Mouse (Mus musculus) gastrocnemius, adult 2 months (tissue): ENCODE measurements at regions not wholly inside any gene's neighbourhood (a gene's known extent, or its start where the extent isn't known, plus 50 kb on each side); places are given as distances from the start of the nearest gene placed in this dataset.

ENCODE experiments used
- DNase-seq: peaks from one replicate; pipeline ENCODE4 v3.0.0; 2022
- H3K27ac ChIP-seq: fragments of 200-600 bp; 2 replicates; pipeline ENCODE4 v1.8.1; 2022; ENCODE audit warnings: mild to moderate bottlenecking
- H3K4me3 ChIP-seq: fragments of 200-600 bp; 2 replicates; pipeline ENCODE4 v1.8.1; 2022; ENCODE audit warnings: mild to moderate bottlenecking, moderate library complexity
- CTCF ChIP-seq: fragments of 200-600 bp; IDR thresholded peaks from 2 replicates; pipeline ENCODE4 v1.8.1; 2022; ENCODE audit warnings: antibody characterized with exemption, mild to moderate bottlenecking, moderate library complexity
- intact Hi-C: fragments of 180-260 bp; cut with DNase I; formaldehyde crosslinking; loops from one replicate; pipeline ENCODE4 v1.15.1; 2025

DNA sequence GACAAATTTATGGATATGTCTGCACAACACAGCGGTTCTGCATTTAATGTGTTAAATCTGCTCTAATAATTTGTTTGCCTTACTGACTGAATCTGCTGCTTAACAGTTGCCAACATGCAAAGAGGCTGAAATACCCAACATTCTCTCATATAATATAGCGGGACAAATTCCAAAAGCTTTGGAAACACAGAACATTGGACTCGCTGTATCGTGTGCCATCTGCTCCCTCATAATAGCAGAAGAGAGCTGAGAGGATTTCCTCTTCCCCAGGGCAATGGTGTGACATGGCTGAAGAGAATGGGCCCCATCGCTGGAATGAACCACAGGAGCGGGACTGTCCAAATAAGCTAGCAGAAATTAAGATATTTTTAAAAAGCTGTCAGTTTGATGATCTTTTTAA is 475.9 kb downstream of the Trim52 start:
- Histone ChIP-seq H3K4me3 (no peak overlapping the region), H3K27ac (no peak overlapping the region)
- DNase-seq = no peak
- TF ChIP-seq CTCF = no peak
- intact Hi-C loops = no loop called here

GRCm38 (mm10) chr14:106593352-106593751 is 487.4 kb downstream of the Trim52 start:
- H3K27ac ChIP-seq = no peak overlapping the region
- no peak for DNase-seq
- no peak for TF ChIP-seq CTCF
- intact Hi-C loops = no loop called here
- H3K4me3 ChIP-seq = no peak overlapping the region

- H3K4me3 ChIP-seq = no peak overlapping the region
- no peak overlapping the region for H3K27ac ChIP-seq
These were observed 488.0 kb downstream of the Trim52 start for GRCm38 (mm10) chr14:106593980-106594379.

GRCm38 (mm10) chr14:106607041-106607440 is 501.0 kb downstream of the Trim52 start:
- DNase-seq = no peak
- peak; percentile 64 for TF ChIP-seq CTCF
- intact Hi-C loops = no loop called here
- no peak overlapping the region for H3K27ac ChIP-seq
- H3K4me3 ChIP-seq = no peak overlapping the region

More at GRCm38 (mm10) chr14:106593980-106594379, 488.0 kb downstream of the Trim52 start:
- intact Hi-C loops = no loop called here
- no peak for TF ChIP-seq CTCF
- no peak for DNase-seq

GRCm38 (mm10) chr14:106608341-106608927 is 502.4 kb downstream of the Trim52 start:
- DNase-seq = no peak
- intact Hi-C loops = no loop called here
- Histone ChIP-seq H3K27ac (no peak overlapping the region), H3K4me3 (no peak overlapping the region)
- TF ChIP-seq CTCF = no peak
